Mouse (Mus musculus) left cerebral cortex, adult 2 months (tissue): Measurements from ENCODE around the gene Wwp2. TPM values are rescaled to one million over a fixed set of nuclear protein-coding genes. Genes with fewer than 3 reads are reported as not detected.

ENCODE experiments used
- DNase-seq, 2 experiments: peaks; one replicate each; pipeline ENCODE4 v3.0.0; 2021 to 2022; ENCODE audit warnings: low spot score in 2 of 2, mixed read lengths in 1 of 2; ENCODE audit errors: extremely low spot score in 1 of 2
- H3K27ac ChIP-seq: fragments of 200-600 bp; 2 replicates; pipeline ENCODE4 v1.8.1; 2022
- H3K4me3 ChIP-seq: fragments of 200-600 bp; 2 replicates; pipeline ENCODE4 v1.8.1; 2022
- CTCF ChIP-seq: fragments of 200-600 bp; IDR thresholded peaks from 2 replicates; pipeline ENCODE4 v1.8.1; 2022; ENCODE audit warnings: antibody characterized with exemption, mild to moderate bottlenecking, moderate library complexity
- intact Hi-C: fragments of 180-260 bp; cut with DNase I; formaldehyde crosslinking; loops from one replicate; pipeline ENCODE4 v1.15.1; 2025
- total RNA-seq, 2 experiments: library from RNA; stranded (reverse); gene quantifications; 2 replicates each; pipeline ENCODE4 v1.2.3; 2021

Gene Wwp2
- total RNA-seq, 2 experiments from 2014 or later: 34.4 to 39.3 TPM

DNA sequence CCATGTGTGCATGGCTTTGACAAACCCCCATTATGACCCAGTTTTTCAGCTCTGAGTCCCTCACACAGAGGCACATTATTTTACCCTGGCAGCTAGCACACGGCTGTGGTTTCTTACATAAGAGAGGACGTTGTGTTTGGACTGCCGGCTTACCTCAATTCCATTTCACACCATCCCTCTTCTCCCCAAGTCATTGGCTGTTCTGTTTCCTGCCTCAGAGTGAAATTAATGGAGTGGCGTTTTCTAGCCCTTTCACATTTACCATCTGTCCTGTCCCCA lies 86.3 kb downstream of the Wwp2 start:
- no peak for TF ChIP-seq CTCF
- no peak for DNase-seq
- intact Hi-C loops: no loop called here
- no peak overlapping the region for H3K4me3 ChIP-seq
- no peak overlapping the region for H3K27ac ChIP-seq

DNA sequence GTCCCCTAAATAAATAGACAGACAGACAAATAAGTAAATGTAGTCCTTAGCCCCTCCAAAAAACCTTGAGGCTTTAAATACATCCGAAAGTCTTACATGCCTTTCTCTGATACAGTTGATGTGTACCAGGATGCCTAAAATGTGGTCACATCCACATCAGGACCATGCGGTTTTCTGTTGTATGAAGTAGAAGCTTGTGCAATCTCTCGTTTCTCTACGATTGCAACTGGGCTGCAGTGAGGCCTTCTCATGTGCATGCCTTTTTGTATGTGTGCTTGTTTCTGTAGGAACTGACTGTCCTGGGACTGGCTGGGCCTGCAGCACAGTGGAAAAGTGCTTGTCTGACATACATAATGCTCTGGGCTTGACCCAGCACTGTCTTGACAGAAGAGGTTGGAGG lies 88.4 kb downstream of the Wwp2 start:
- DNase-seq: no peak
- H3K4me3 ChIP-seq: no peak overlapping the region
- no peak for TF ChIP-seq CTCF
- intact Hi-C loops: no loop called here
- no peak overlapping the region for H3K27ac ChIP-seq

- no peak for TF ChIP-seq CTCF
- H3K4me3 ChIP-seq: no peak overlapping the region
- intact Hi-C loops: no loop called here
- no peak overlapping the region for H3K27ac ChIP-seq
- DNase-seq: no peak
Observed at GRCm38 (mm10) chr8:107528786-107529185, 92.6 kb downstream of the Wwp2 start.

DNA sequence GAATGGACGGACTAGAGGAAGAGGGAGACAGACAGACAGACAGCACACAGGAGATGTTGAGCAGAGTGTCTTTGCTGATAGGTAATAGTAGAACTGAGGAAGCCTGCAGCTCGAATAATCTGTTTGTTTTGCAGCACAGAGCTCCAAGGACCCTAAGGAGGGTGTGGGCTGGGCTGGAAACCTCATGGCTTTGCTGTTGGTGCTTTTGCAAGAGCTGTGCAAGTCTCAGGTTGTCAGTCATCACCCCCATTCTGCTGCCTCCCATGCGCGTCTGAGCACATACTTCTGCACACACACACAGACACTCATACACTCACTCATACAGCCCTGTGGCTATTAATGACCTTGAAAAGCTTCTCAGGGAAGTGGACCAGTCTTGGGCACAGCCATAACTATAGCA lies 101.3 kb downstream of the Wwp2 start:
- DNase-seq: no peak
- Histone ChIP-seq H3K4me3 (no peak overlapping the region), H3K27ac (no peak overlapping the region)
- intact Hi-C loops: no loop called here
- no peak for TF ChIP-seq CTCF

DNA sequence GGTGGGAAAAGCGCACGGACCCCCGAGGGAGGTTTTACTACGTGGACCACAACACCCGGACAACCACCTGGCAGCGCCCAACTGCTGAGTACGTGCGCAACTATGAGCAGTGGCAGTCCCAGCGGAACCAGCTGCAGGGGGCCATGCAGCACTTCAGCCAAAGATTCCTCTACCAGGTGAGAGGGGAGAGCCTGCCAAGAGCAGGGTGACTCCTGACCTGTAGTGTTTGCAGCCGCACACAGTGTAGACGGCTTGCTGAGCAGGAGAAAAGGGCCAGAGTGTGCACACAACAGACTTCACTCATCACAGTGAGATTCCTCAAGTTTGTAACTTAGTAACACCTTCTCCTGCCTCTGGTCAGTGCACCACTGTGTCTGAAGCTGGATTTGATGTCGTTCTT lies 104.5 kb downstream of the Wwp2 start:
- TF ChIP-seq CTCF: no peak
- intact Hi-C loops: no loop called here
- DNase-seq: no peak
- H3K4me3 ChIP-seq: no peak overlapping the region
- H3K27ac ChIP-seq: no peak overlapping the region

- no peak for TF ChIP-seq CTCF
- intact Hi-C loops: no loop called here
- no peak overlapping the region for H3K27ac ChIP-seq
- DNase-seq: no peak
- H3K4me3 ChIP-seq: no peak overlapping the region
Observed at GRCm38 (mm10) chr8:107541369-107541768, 105.2 kb downstream of the Wwp2 start.

- no peak for TF ChIP-seq CTCF
- intact Hi-C loops: no loop called here
Observed at GRCm38 (mm10) chr8:107542151-107542550, 106.0 kb downstream of the Wwp2 start.

DNA sequence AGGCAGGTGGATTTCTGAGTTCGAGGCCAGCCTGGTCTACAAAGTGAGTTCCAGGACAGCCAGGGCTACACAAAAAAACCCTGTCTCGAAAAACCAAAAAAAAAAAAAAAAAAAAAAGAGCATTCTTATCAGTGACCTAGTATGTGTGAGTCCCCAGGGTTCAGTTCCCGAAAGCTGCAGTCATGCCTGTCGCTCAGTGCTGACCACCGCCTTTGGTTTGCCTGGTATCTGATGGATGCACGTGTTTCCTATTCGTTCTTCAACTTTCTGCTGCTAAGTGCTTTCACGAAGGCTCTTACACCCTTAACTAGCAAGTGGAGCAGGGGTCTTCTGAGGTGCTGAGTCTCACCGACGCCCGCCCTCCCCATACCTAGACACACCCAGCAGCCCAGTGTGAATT lies 107.5 kb downstream of the Wwp2 start:
- intact Hi-C loops: no loop called here
- no peak overlapping the region for H3K27ac ChIP-seq
- TF ChIP-seq CTCF: no peak
- no peak overlapping the region for H3K4me3 ChIP-seq
- no peak for DNase-seq

More at GRCm38 (mm10) chr8:107542151-107542550, 106.0 kb downstream of the Wwp2 start:
- Histone ChIP-seq H3K4me3 (no peak overlapping the region), H3K27ac (no peak overlapping the region)
- DNase-seq: no peak

GRCm38 (mm10) chr8:107544211-107544610 lies 108.0 kb downstream of the Wwp2 start:
- no peak for DNase-seq
- intact Hi-C loops: no loop called here
- no peak overlapping the region for H3K4me3 ChIP-seq
- TF ChIP-seq CTCF: no peak
- H3K27ac ChIP-seq: no peak overlapping the region

DNA sequence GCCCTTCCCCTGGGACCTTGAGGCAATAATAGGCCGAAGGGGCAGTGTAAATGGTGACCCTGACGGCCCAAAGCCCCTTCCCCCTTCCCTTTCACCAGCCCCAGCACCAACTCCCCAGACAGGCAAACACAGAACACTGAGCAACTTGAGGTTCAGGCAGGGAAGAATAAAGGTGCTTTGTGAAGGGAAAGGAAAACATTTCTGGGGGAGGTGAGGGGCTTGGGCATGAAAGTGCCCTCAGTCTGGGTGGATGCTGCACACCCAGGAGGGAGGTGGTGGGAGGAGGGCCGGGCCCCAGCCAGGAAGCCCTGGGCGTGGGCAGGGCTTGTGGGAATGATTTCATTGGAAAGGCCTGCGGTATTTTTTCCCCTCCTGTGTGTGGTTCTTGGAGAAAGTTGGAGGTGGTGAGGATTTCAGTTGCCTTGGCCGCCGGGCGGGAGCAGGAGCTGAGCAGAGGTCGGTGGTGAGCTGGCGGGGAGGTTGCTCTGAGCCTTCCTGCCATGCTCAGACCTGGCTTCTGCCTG lies 108.5 kb downstream of the Wwp2 start:
- H3K27ac ChIP-seq: peak overlapping the region; percentile 32
- intact Hi-C loops: no loop called here

GRCm38 (mm10) chr8:107545621-107546152 lies 109.5 kb downstream of the Wwp2 start:
- DNase-seq: no peak
- TF ChIP-seq CTCF: no peak
- intact Hi-C loops: no loop called here
- H3K4me3 ChIP-seq: no peak overlapping the region
- peak overlapping the region; percentile 13 for H3K27ac ChIP-seq

More for the DNA sequence above, 108.5 kb downstream of the Wwp2 start:
- TF ChIP-seq CTCF: no peak
- H3K4me3 ChIP-seq: no peak overlapping the region
- peak in 1 of 2 experiments; percentile 43 for DNase-seq

DNA sequence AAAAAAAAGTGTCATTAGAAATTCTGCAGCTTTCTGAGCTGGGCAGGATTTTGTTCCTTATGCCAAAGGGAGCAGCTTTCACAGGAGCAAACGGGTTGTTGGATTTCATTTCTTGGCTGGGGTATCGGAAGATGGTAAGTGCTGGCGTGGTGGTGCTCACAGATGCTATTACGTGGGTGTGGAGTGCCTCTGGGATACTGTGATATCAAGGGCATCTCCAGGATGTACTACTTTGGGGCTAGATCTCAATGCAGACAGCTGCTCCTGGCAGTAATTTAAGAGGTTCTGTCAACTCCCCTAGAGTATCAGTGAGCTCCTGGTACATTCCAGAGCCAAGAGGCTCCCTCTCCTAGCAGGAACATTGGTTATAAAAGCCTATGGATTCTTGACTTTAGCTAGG lies 110.0 kb downstream of the Wwp2 start:
- peak overlapping the region; percentile 57 for H3K27ac ChIP-seq
- peak in 1 of 2 experiments; percentile 30 for DNase-seq
- intact Hi-C loops: no loop called here
- no peak for TF ChIP-seq CTCF
- H3K4me3 ChIP-seq: no peak overlapping the region

DNA sequence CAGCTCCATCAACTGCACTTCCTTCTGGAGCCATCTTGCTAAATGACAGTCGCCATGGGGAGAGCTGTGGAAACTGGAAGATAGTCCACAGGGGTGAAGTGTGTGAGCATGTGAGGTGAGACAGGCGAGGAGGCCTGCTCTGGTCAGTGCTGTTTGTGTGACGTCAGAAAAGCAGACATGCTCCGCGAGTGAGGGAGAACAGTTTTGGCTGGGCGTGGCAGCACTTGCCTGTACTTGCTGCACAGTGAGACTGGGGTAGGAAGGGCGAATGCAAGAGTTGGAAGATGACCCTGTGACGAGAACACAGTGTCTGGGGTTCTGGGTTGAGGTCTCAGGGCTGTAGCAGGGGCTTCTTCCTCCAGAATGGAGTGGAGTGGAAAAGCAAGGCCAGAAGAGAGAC lies 110.7 kb downstream of the Wwp2 start:
- Histone ChIP-seq H3K4me3 (no peak overlapping the region), H3K27ac (peak overlapping the region; percentile 57)
- no peak for TF ChIP-seq CTCF
- no peak for DNase-seq
- intact Hi-C loops: no loop called here
